Mouse (Mus musculus): ENCODE results near the gene Ankrd33b. TPM values are rescaled to one million over a fixed set of nuclear protein-coding genes. Genes with fewer than 3 reads are reported as not detected.

Ankrd33b gene
- total and polyA plus RNA-seq, 3 experiments: 50.0 to 69.6 (median 60.3) TPM

DNA sequence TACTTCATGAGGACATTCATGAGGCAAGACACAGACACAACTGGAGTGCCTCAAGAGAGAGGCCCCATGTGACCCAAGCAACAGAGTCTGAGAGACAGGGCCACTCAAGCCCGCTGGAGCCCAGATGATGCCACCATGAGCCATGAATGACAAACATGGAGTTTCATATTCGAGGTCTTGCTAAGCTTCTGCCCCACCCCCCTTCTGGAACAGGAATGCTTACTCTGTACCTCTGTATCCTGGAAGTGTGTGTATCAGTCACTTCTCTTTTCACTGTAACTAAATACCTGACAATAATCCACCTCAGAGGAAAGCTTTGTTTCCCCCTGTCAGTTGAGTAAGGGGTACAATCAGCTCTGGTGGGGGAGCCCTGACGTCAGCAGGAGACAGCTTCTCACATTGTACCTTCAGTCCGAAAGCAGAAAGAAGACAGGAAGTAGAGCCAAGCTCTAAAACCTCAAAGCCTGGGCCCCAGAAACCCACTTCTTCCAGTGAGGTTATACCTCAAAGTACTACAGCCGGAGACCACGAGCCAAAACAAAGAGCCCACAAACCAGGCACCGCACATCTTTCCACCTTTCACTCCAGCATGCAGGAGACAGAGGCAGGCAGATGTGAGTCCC lies 34.9 kb downstream of the Ankrd33b start (continued):
- no peak for TF ChIP-seq CHD1 (IDR thresholded peaks at IDR 0.05; ENCODE audit: low read depth, low read length)
- TF ChIP-seq IRF4 (IDR thresholded peaks at IDR 0.05; ENCODE audit: low read depth, low read length): 0 out of 2 replicates have a peak, but pooled peaks have one; percentile 19
- TF ChIP-seq E2F4 (IDR thresholded peaks at IDR 0.05; ENCODE audit: insufficient replicate concordance, low read depth, low read length): peak; percentile 47; the same call in 1 of the 2 replicates
- no peak for TF ChIP-seq MYC (IDR thresholded peaks at IDR 0.05; ENCODE audit: low read depth, low read length)
- TF ChIP-seq MEF2A (IDR thresholded peaks at IDR 0.05; ENCODE audit: borderline replicate concordance, low read depth, low read length): peak; percentile 31; the same call in 1 of the 2 replicates
- peak; percentile 53 for TF ChIP-seq ETS1 (conservative IDR thresholded peaks at IDR 0.05; ENCODE audit: low read depth, low read length)
- no peak for TF ChIP-seq TBP (conservative IDR thresholded peaks at IDR 0.05; ENCODE audit: low read depth, low read length)
- no peak; the same call in 1 of the 2 replicates for TF ChIP-seq ELF1 (IDR thresholded peaks at IDR 0.05; ENCODE audit: low read depth, low read length)
- peak; percentile 74 for TF ChIP-seq EP300 (IDR thresholded peaks at IDR 0.05; ENCODE audit: low read length)
- TF ChIP-seq JUND (conservative IDR thresholded peaks at IDR 0.05; ENCODE audit: low read depth, low read length): peak; percentile 26; the same call in 1 of the 2 replicates
- peak; percentile 19; the same call in 1 of the 2 replicates for TF ChIP-seq USF1 (IDR thresholded peaks at IDR 0.05; ENCODE audit: low read depth, low read length)
- no peak; the same call in 1 of the 2 replicates for TF ChIP-seq MAX (IDR thresholded peaks at IDR 0.05; ENCODE audit: low read length)

DNA sequence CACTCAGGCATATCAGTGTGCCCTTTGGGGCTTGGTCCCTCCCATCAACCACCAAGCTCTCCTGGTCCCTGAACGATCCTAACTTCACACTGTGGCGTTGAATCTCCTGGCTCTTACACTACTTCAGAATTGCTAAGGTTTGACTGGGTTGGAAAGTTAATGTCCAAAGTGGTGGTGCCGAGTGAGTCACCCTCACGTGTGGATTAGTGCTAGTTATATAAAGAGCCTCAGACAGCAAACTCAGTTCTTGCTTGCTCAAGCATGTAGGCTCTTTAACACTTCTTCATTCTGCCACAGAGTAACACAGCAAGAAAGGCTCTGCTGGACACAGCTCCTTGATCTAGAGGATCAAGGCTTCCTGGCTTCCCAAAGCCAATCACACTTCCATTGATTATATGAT lies 35.8 kb downstream of the Ankrd33b start:
- DNase-seq (ENCODE audit: extremely low read depth): peak; percentile 71
- no peak overlapping the region for H3K4me2 ChIP-seq (ENCODE audit: insufficient read depth, low read depth, poor library complexity, severe bottlenecking)
- peaks cover 58 to 99% of the 10 kb centered on the region in 2 experiments for H3K4me1 ChIP-seq (ENCODE audit: control insufficient read depth in 1 of 2, insufficient read depth in 2 of 2)
- TF ChIP-seq JUN (IDR thresholded peaks at IDR 0.05; ENCODE audit: insufficient read depth, low read depth, low read length): peak; percentile 54
- no peak for TF ChIP-seq USF2 (conservative IDR thresholded peaks at IDR 0.05; ENCODE audit: low read depth, low read length)
- peak; percentile 77 for TF ChIP-seq ETS1 (conservative IDR thresholded peaks at IDR 0.05; ENCODE audit: low read depth, low read length)
- no peak for TF ChIP-seq RCOR1 (conservative IDR thresholded peaks at IDR 0.05; ENCODE audit: low read depth, low read length)
- TF ChIP-seq GABPA (IDR thresholded peaks at IDR 0.05; ENCODE audit: insufficient replicate concordance, low read depth, low read length): no peak
- TF ChIP-seq NELFE (IDR thresholded peaks at IDR 0.05; ENCODE audit: low read depth, low read length): no peak
- peak; percentile 62 for TF ChIP-seq EP300 (IDR thresholded peaks at IDR 0.05; ENCODE audit: low read length)
- TF ChIP-seq MYC (IDR thresholded peaks at IDR 0.05; ENCODE audit: low read depth, low read length): no peak
- TF ChIP-seq KAT2A (IDR thresholded peaks at IDR 0.05; ENCODE audit: insufficient replicate concordance, low read length): no peak
- TF ChIP-seq CHD1 (IDR thresholded peaks at IDR 0.05; ENCODE audit: low read depth, low read length): no peak
- 0 out of 2 replicates have a peak, but pooled peaks have one; percentile 1 for TF ChIP-seq TCF12 (IDR thresholded peaks at IDR 0.05; ENCODE audit: low read depth, low read length)
- no peak for TF ChIP-seq MAZ (IDR thresholded peaks at IDR 0.05; ENCODE audit: low read depth, low read length)
- TF ChIP-seq MXI1 (IDR thresholded peaks at IDR 0.05; ENCODE audit: low read depth, low read length): peak; percentile 19; the same call in 1 of the 2 replicates
- TF ChIP-seq BHLHE40 (IDR thresholded peaks at IDR 0.05; ENCODE audit: low read depth, low read length): peak; percentile 97
- TF ChIP-seq MAFK (IDR thresholded peaks at IDR 0.05; ENCODE audit: insufficient replicate concordance, low read length): 0 out of 2 replicates have a peak, but pooled peaks have one; percentile 15
- no peak for TF ChIP-seq ZMIZ1 (IDR thresholded peaks at IDR 0.05; ENCODE audit: low read depth, low read length)
- no peak for TF ChIP-seq ELF1 (IDR thresholded peaks at IDR 0.05; ENCODE audit: low read depth, low read length)
- TF ChIP-seq USF1 (IDR thresholded peaks at IDR 0.05; ENCODE audit: low read depth, low read length): no peak
- no peak for TF ChIP-seq POLR2A (IDR thresholded peaks at IDR 0.05; ENCODE audit: low read depth, low read length)
- TF ChIP-seq MAX (IDR thresholded peaks at IDR 0.05; ENCODE audit: low read length): 0 out of 2 replicates have a peak, but pooled peaks have one; percentile 17
- TF ChIP-seq CHD2 (IDR thresholded peaks at IDR 0.05; ENCODE audit: low read length): no peak
- TF ChIP-seq JUND (conservative IDR thresholded peaks at IDR 0.05; ENCODE audit: low read depth, low read length): peak; percentile 38; the same call in 1 of the 2 replicates
- no peak for TF ChIP-seq UBTF (IDR thresholded peaks at IDR 0.05; ENCODE audit: low read depth, low read length)
- dilution Hi-C loops (cut with MboI; ENCODE audit: extremely low pct_ligation_motif_present, extremely low pct_unique_long_range_greater_than_20kb, low sequenced_read_pairs): no loop called here
- no peaks in the 10 kb centered on the region for H3K27me3 ChIP-seq (replicated peaks)
- H3K27ac ChIP-seq (ENCODE audit: insufficient read depth, low read depth): peak overlapping the region; percentile 37; the same call in 1 of the 2 replicates
- 0 out of 2 replicates have a peak overlapping the region, but pooled peaks have one; percentile 28 for H3K9ac ChIP-seq (ENCODE audit: insufficient read depth, low read depth)
- no peak overlapping the region for H3K4me3 ChIP-seq (replicated peaks in 1 of 3; ENCODE audit: low read depth in 2 of 3, low read length in 2 of 3, poor library complexity in 1 of 3)
- in situ Hi-C loops (cut with MboI; ENCODE audit: low pct_ligation_motif_present, low pct_unique_long_range_greater_than_20kb, low sequenced_read_pairs): no loop called here
- H3K9me3 ChIP-seq (replicated peaks; ENCODE audit: low read length): peaks cover 9% of the 10 kb centered on the region
- peaks cover 92% of the 10 kb centered on the region for H3K79me2 ChIP-seq (replicated peaks; ENCODE audit: control insufficient read depth, extremely low read depth, insufficient read depth, poor library complexity, severe bottlenecking)
- peaks cover 10 to 80% of the 10 kb centered on the region in 2 experiments for H3K36me3 ChIP-seq (replicated peaks in 1 of 2; ENCODE audit: control insufficient read depth in 1 of 2, insufficient read depth in 1 of 2, low read length in 1 of 2)
